Mouse (Mus musculus): ENCODE measurements around the gene Gas8.
"Not testable (repeated sequence)": the region's sequence is repeated elsewhere in the genome, so short reads cannot be mapped to it uniquely, and the experiment has no call there.

The Gas8 gene

GRCm38 (mm10) chr8:123518667-123519066, at the start of gene Gas8:
Gene Gas8 (plus strand): TSS chr8:123518834.
- ATAC-seq (ENCODE audit: low TSS enrichment): peak; percentile 86

DNA sequence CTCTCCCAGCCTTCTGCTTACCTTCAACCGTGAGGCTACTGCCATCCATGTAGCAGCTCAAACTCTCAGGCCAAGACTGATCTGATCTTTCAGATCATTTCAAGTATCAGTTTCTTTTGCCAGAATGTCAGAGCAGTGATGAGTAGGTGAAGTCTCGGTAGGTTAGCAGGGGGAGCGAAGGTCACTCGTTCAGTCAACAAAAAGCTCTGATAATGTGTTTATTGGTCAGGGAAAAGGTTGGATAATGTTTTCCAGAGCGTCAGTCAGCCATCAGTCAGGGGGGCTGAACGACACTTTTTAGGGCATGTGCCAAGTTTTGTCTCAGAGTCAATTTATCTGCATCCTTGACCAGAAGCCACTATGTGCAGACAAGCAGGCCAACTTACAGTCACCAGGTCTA, 45.6 kb upstream of the Gas8 start:
- ATAC-seq (ENCODE audit: low TSS enrichment): not testable (repeated sequence)

GRCm38 (mm10) chr8:123474549-123474948, 44.1 kb upstream of the Gas8 start:
- ATAC-seq (ENCODE audit: low TSS enrichment): not testable (repeated sequence)

- ATAC-seq (ENCODE audit: low TSS enrichment): peak; percentile 39
These were observed 41.5 kb upstream of the Gas8 start for GRCm38 (mm10) chr8:123476911-123477736.

DNA sequence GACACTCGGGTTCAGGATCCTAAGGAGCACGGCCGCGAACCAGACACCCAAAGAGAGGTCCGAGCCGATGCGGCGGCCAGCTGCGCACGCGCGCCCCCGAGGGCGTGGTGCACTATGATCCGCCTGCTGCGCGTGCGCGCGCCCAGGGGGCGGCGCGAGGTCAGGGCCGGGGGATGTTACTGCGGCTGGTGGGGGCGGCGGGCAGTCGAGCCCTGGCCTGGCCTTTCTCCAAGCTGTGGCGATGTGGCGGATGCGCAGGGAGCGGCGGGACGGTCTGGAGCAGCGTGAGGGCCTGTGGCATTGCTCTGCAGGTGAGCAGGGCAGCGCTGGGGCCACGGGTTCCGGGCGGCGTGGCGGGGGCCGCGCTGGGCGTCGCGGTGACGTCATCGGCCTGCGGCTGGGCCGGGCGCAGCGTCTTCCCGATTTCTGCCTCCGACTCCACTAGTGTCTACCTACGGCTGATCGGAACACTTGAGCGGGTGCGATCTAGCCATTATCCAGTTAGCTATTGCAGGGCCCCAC, 40.8 kb upstream of the Gas8 start, which contains the start of gene Afg3l1:
Gene Afg3l1 (plus strand): TSS at position 167 of the 522 bp plus-strand sequence.
- peak; percentile 81 for ATAC-seq (ENCODE audit: low TSS enrichment)

- no peak for ATAC-seq (ENCODE audit: low TSS enrichment)
These were observed 40.0 kb upstream of the Gas8 start for GRCm38 (mm10) chr8:123478456-123479218.

GRCm38 (mm10) chr8:123482627-123483026, 36.0 kb upstream of the Gas8 start:
- no peak for ATAC-seq (ENCODE audit: low TSS enrichment)

- ATAC-seq (ENCODE audit: low TSS enrichment): no peak
These were observed 27.2 kb upstream of the Gas8 start for GRCm38 (mm10) chr8:123491280-123492075.

GRCm38 (mm10) chr8:123492898-123493297, 25.7 kb upstream of the Gas8 start:
- ATAC-seq (ENCODE audit: low TSS enrichment): peak; percentile 79; the same call in 1 of the 2 replicates

- ATAC-seq (ENCODE audit: low TSS enrichment): no peak
These were observed 20.9 kb upstream of the Gas8 start for GRCm38 (mm10) chr8:123497699-123498098.

DNA sequence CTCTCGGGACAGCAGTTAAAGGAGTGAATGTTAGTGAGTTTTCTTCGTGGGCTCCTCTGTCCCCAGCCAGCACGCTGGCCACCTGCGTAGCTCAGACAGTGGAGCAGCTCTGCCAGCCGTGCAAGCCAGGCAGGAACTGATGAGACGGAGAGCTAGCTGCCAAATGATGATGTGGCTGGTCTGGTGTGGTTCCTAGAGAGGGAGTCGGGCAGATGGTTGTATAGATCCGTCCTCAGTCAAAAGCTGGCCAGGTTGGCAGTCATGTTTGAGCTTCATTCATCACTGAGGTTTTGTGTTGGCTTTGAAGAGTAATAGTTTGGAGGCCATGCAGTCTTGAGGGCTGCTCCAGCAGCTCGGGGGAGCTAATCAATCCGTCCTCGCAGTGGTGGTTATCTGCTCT, 19.7 kb upstream of the Gas8 start:
- ATAC-seq (ENCODE audit: low TSS enrichment): peak; percentile 91

DNA sequence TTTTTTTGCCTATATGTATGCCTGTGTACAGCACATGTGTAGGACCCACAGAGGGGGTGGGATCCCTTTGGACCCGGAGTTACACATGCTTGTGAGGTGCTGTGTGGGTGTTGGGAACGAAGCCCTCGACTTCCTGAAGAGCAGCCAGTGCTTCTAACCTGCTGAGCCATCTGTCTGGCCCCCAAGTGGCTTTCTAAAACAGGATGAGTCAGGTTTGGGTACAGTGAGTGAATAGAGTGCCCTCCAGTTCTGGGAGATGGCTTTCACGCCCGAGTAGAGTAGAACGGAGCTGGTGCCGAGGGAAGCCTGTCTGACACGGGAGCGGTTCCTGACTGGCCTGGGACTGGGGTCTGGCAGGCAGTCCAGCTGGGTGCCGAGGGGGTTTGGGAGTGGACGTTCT, 19.1 kb upstream of the Gas8 start:
- ATAC-seq (ENCODE audit: low TSS enrichment): peak; percentile 45; the same call in 1 of the 2 replicates

DNA sequence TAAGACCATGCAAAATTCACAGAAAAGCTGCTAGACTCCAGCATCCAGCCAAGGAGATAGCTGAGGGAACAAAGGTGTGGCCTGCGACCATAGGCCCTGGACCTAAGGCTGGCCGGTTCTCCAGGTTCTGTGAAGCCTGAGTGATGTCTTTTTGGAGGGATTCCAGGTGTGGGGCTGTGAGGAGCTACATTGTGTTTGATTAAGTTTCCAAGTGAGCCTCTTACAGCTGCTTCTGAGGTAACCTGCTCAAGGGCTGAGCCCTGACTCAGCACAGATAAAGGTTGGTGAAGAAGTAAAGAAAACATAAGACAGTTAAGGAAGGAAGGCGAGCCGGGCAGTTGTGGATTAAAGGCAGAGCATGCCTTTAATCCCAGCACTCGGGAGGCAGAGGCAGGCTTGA, 16.4 kb upstream of the Gas8 start:
- no peak for ATAC-seq (ENCODE audit: low TSS enrichment)

GRCm38 (mm10) chr8:123503801-123504467, 14.7 kb upstream of the Gas8 start:
- no peak for ATAC-seq (ENCODE audit: low TSS enrichment)

GRCm38 (mm10) chr8:123504591-123505195, 13.9 kb upstream of the Gas8 start:
- no peak for ATAC-seq (ENCODE audit: low TSS enrichment)

DNA sequence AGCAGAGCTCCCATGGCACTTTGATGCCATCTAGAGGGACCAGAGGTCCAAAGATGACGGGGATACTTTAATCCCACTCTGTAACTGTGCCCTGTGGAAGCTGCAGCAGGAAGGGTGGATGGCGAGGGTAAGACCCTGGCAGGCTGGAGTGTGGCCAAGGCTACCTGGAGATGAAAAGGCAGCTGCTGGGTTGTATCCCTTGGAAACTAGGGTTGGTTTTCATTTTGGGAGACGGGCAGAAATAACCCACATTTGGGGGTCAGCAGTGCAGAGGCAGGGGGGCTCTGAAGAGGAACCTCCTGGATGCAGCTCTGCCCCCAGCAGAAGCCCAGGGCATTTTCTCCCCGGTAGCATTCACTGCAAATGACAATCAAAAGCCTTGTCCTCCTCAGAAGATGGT, 13.4 kb upstream of the Gas8 start:
- no peak for ATAC-seq (ENCODE audit: low TSS enrichment)

- 0 out of 2 replicates have a peak, but pooled peaks have one; percentile 25 for ATAC-seq (ENCODE audit: low TSS enrichment)
These were observed 12.9 kb upstream of the Gas8 start for GRCm38 (mm10) chr8:123505695-123506094.

DNA sequence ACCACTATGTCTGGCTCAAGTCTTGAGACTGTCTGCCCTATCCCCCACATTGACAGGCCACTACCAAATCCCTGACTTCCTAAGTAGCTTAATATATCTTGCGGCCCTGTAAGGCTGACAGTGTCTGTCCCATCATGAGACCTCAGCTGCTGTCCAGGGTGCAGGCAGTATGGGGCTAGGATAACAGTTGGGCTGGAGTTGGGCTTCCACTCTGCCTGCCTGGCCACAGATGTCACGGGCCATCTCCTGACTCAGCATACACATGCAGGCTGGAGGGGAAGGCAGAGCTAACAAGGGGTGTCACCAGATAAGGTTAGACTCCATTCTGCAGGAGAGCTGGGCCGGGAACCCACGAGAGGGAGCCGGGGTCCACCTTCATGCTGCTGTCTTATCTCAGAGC, 11.5 kb upstream of the Gas8 start:
- ATAC-seq (ENCODE audit: low TSS enrichment): no peak

DNA sequence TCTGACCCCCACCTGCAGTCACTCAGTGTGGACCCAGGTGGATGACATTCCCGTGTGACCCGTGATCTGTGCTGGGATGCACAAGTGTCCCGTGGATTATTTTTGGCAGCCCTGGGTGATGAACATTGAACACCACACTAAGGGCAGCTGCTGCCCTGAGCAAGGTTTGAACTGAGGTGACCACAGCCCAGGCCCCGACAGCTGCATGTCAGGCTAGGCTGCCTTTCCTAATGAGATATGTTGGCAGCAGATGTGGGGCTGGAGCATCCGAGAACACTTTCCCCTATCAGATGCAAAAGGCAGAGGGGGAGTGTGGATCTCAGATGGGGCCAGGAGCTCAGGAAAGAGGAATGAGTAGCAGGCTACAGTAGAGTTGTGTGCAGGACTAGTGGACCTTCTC, 7.8 kb upstream of the Gas8 start:
- no peak for ATAC-seq (ENCODE audit: low TSS enrichment)

DNA sequence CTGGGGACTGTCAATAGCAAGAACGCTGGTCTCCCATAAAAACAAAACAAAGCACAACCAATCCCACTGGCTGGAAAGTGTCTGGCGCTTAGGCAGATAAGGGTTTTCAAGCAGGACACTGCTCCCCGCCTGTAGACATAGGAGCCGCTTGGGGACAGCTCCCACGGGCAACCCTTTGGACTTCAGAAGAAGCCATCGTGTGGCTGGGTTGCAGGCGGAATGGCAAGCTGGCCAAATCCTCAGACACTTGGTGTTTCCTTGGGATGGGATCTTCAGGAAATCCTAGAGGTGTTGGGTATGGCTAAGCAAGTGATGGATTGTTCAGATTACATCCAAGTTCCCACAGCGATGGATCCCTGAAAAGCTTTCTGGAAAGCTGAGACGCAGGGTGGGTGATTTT, 4.5 kb upstream of the Gas8 start:
- ATAC-seq (ENCODE audit: low TSS enrichment): no peak
